Mouse (Mus musculus): Measurements from ENCODE around the gene Pla2g4d. TPM values are rescaled to one million over a fixed set of nuclear protein-coding genes. Genes with fewer than 3 reads are reported as not detected.

Pla2g4d gene
- not detected in 2 replicates for polyA plus RNA-seq (2012; rRNA removed; ENCODE audit: low replicate concordance)

GRCm38 (mm10) chr2:120288995-120289394, at the start of gene Pla2g4d:
Pla2g4d (minus strand) TSS chr2:120289197.

GRCm38 (mm10) chr2:120313976-120314375, 25.0 kb upstream of the Pla2g4d start, which contains the start of gene Pla2g4f:
Pla2g4f (minus strand) TSS chr2:120314165.

GRCm38 (mm10) chr2:120244679-120245420, 44.1 kb downstream of the Pla2g4d start, which contains the start of gene Pla2g4e:
Pla2g4e (minus strand) TSS chr2:120245335.

Other genes with a start within 250 kb of the Pla2g4d start
- gene Ehd4, start 134.6 kb downstream of the Pla2g4d start, polyA plus RNA-seq (2012; rRNA removed; ENCODE audit: low replicate concordance), result 44.2 and 57.4 TPM in 2 replicates
- 0.09 and 0.22 TPM in 2 replicates for gene Pla2g4e, start 43.9 kb downstream of the Pla2g4d start, polyA plus RNA-seq (2012; rRNA removed; ENCODE audit: low replicate concordance)
- gene Pla2g4f, start 25.0 kb upstream of the Pla2g4d start, polyA plus RNA-seq (2012; rRNA removed; ENCODE audit: low replicate concordance), result 0.14 and 0.15 TPM in 2 replicates
- 29.6 and 31.6 TPM in 2 replicates for gene Vps39, start 63.9 kb upstream of the Pla2g4d start, polyA plus RNA-seq (2012; rRNA removed; ENCODE audit: low replicate concordance)
- gene Ganc, start 114.7 kb upstream of the Pla2g4d start, polyA plus RNA-seq (2012; rRNA removed; ENCODE audit: low replicate concordance), result 31.8 and 33.6 TPM in 2 replicates
- 10.3 and 16.7 TPM in 2 replicates for gene Tmem87a, start 114.9 kb upstream of the Pla2g4d start, polyA plus RNA-seq (2012; rRNA removed; ENCODE audit: low replicate concordance)
- gene Capn3, start 166.8 kb upstream of the Pla2g4d start, polyA plus RNA-seq (2012; rRNA removed; ENCODE audit: low replicate concordance), result 0.44 and 0.87 TPM in 2 replicates

All from subcutaneous adipose tissue, adult 2 months (tissue).